Mouse (Mus musculus): Measurements from ENCODE around the gene Ak7. TPM values are rescaled to one million over a fixed set of nuclear protein-coding genes. Genes with fewer than 3 reads are reported as not detected.
A peak's percentile ranks its signal among the peaks of the same experiment; 100 is the strongest.

Ak7 gene
- polyA plus RNA-seq, 1 experiment from 2014 or later = 2.0 TPM

GRCm38 (mm10) chr12:105761629-105762028 is 55.9 kb downstream of the Ak7 start:
- H3K9ac ChIP-seq (replicated peaks) = no peak overlapping the region
- WGBS = 86% methylated on average over 3 of the region's 3 CpGs
- H3K36me3 ChIP-seq = no peaks in the 10 kb centered on the region
- H3K4me1 ChIP-seq = no peaks in the 10 kb centered on the region
- ATAC-seq (replicated peaks) = no peak
- H3K9me3 ChIP-seq = no peaks in the 10 kb centered on the region
- H3K4me3 ChIP-seq = no peak overlapping the region
- H3K4me2 ChIP-seq (replicated peaks) = no peak overlapping the region
- H3K27me3 ChIP-seq = no peaks in the 10 kb centered on the region
- no peak overlapping the region for H3K27ac ChIP-seq (replicated peaks)

GRCm38 (mm10) chr12:105769700-105770099 is 63.9 kb downstream of the Ak7 start:
- Histone ChIP-seq H3K4me1 (no peaks in the 10 kb centered on the region), H3K9ac (replicated peaks) (no peak overlapping the region), H3K27me3 (no peaks in the 10 kb centered on the region), H3K27ac (replicated peaks) (no peak overlapping the region), H3K36me3 (no peaks in the 10 kb centered on the region), H3K4me2 (replicated peaks) (no peak overlapping the region), H3K9me3 (no peaks in the 10 kb centered on the region), H3K4me3 (no peak overlapping the region)
- WGBS = 79% methylated on average over 10 of the region's 10 CpGs
- ATAC-seq (replicated peaks) = no peak

DNA sequence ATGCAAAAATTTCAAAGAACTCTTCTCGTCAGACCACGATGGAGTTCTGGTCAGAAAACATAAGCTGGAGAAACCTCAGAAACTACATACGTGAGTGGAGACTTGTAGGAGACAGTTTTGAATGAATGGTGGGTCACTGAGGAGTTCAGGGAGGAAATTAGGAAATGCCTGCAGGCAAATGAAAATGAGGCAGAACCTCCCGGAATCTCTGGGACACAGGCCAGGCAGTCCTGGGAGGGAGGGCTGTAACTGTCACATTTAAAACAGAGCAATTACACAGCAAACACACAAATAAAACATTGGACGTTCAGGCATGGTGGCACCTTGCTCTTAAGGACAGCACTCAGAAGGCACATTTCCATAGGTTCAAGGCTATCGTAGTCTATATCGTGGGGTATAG is 69.1 kb downstream of the Ak7 start:
- Histone ChIP-seq H3K9me3 (no peaks in the 10 kb centered on the region), H3K4me3 (no peak overlapping the region), H3K4me1 (no peaks in the 10 kb centered on the region), H3K9ac (replicated peaks) (no peak overlapping the region), H3K36me3 (no peaks in the 10 kb centered on the region), H3K27ac (replicated peaks) (no peak overlapping the region), H3K4me2 (replicated peaks) (no peak overlapping the region), H3K27me3 (no peaks in the 10 kb centered on the region)
- 67% methylated on average over 7 of the region's 7 CpGs for WGBS
- no peak for ATAC-seq (replicated peaks)

DNA sequence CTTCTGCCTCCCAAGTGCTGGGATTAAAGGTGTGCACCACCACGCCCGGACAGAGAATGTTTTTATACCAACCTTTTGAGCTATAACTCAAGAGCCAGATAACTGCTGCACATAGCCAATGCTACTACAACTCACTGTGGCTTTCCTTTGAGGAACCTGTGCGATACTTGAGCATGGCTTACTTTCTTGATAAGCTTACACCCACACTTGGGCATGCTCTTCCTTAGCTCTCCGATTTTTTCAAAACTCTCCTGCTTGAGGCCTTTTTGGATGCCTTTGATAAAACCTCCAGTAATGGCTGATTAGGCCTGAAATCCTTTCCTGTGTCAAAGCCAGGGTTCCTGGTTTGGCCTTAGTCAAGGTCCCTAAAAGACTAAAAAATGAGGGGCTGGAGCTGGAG is 71.9 kb downstream of the Ak7 start:
- H3K4me3 ChIP-seq = no peak overlapping the region
- H3K27me3 ChIP-seq = no peaks in the 10 kb centered on the region
- H3K36me3 ChIP-seq = no peaks in the 10 kb centered on the region
- no peak for ATAC-seq (replicated peaks)
- no peak overlapping the region for H3K9ac ChIP-seq (replicated peaks)
- no peaks in the 10 kb centered on the region for H3K9me3 ChIP-seq
- H3K27ac ChIP-seq (replicated peaks) = no peak overlapping the region
- WGBS = 91% methylated on average over 4 of the region's 4 CpGs
- no peak overlapping the region for H3K4me2 ChIP-seq (replicated peaks)
- no peaks in the 10 kb centered on the region for H3K4me1 ChIP-seq

DNA sequence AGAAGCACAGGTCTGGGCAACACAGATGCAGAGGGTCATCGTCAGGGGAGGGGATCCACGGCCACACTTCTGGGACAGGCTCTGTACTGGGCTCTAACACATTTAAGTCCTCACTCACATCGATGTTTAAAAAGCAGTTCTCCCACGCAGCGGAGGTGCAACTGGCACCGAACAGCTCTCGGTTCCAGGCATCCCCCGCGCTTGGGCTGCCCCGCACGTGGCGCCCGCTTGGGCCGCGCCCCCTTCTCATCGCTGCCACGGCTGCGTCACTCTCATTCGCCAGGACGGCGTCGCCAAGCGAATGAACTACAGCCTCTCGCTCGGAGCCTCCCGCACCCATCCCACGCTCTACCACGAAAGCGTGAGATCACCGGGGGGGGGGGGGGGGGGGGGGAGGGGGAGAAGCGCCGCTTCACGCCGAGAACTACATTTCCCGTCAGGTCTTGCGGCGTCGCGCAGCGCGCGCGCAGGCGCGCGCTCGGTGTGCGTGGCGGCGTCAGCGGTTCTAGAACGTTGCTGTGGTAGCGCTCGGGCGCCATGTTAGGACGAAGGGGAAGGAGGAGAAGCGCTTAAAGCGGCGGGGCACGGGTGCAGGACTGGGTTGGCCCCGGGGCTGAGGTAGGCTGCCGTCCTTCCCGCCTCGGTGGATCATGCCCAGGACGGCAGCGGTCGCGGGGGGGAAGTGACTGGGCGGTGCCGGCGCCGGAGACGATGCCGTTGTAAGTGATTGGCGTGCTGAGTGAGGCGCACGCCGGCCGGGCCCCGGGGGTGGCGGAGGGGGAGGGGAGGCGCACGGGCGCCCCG is 78.6 kb downstream of the Ak7 start, which contains the start of gene Papola:
Gene Papola (plus strand): TSS at position 499 of the 804 bp plus-strand sequence.
- ATAC-seq (replicated peaks) = peak; percentile 98
- peak within 1 kb of the TSS; percentile 96 for H3K27ac ChIP-seq (replicated peaks)
- no peaks in the 10 kb centered on the region for H3K36me3 ChIP-seq
- no peaks in the 10 kb centered on the region for H3K9me3 ChIP-seq
- H3K27me3 ChIP-seq = no peaks in the 10 kb centered on the region
- peak within 1 kb of the TSS; percentile 86 for H3K4me3 ChIP-seq
- peak within 1 kb of the TSS; percentile 84 for H3K9ac ChIP-seq (replicated peaks)
- H3K4me1 ChIP-seq = peaks cover 23% of the 10 kb centered on the region
- under 1% methylated on average over 65 of the region's 85 CpGs for WGBS
- peak within 1 kb of the TSS; percentile 73 for H3K4me2 ChIP-seq (replicated peaks)

DNA sequence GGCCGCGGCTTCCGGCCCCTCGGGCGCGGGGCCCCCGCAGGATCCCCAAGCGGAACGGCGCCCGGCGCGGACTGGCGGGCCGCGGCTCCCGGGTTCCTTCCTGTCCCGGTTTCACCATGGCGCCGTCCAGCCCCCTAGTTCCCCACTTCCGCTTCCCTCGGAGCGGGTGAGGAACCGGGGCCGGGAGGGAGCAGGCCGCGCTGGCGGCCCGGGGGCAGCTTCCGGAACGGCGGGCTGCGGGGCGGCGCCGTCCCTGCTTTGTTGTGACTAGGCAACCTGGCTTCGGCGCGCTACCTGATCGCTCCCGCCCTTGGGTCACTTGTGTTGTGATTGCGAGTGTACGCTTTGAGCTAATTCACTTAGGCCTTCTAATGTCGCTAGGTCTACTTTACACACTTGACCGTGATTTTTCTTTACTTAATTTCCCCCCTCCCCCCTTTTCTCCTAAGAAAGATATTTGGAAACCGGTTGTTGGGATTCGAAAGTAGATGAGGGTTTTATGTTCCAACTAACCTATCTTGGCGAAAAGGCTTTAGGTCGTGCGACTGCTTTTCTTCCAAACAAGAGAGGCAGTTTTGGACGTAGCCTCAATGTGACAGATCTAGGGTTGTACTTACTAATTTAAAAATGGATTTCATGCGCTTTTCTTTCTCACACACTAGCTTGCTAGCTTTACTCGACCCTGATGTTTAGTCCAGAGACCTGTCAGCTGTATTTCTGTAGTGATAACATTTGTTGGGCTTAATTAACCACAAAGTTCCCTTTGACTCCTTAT is 79.4 kb downstream of the Ak7 start:
- Histone ChIP-seq H3K27ac (replicated peaks) (peak overlapping the region; percentile 96), H3K9me3 (no peaks in the 10 kb centered on the region), H3K27me3 (no peaks in the 10 kb centered on the region), H3K36me3 (no peaks in the 10 kb centered on the region), H3K4me3 (peak overlapping the region; percentile 86), H3K9ac (replicated peaks) (peak overlapping the region; percentile 84), H3K4me1 (peaks cover 23% of the 10 kb centered on the region), H3K4me2 (replicated peaks) (peak overlapping the region; percentile 73)
- under 1% methylated on average over 44 of the region's 53 CpGs for whole genome bisulfite sequencing
- ATAC-seq (replicated peaks) = peak; percentile 66

DNA sequence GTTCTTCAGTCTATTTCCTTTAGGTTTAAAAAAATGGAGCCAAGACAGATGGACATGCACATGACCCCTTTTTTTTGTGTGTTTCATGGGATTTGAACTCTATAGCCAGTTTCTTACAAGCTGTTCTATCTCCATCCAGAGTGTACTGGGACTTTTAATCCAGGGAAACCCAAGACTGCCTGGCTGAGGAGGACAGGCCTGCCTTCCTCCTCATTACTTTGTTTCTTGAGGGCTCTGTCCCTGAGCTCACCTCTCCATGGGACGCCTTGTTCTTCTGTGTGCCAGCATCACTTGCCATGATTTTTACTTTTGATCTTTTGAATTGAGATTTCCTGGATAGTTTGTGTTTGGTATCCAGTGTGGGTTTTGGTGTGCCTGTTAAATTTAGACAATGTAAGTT is 80.3 kb downstream of the Ak7 start:
- no peak overlapping the region for H3K27ac ChIP-seq (replicated peaks)
- 79% methylated on average over 1 of the region's 1 CpGs for WGBS
- H3K36me3 ChIP-seq = no peaks in the 10 kb centered on the region
- peak overlapping the region; percentile 73 for H3K4me2 ChIP-seq (replicated peaks)
- no peak for ATAC-seq (replicated peaks)
- H3K9me3 ChIP-seq = no peaks in the 10 kb centered on the region
- no peaks in the 10 kb centered on the region for H3K27me3 ChIP-seq
- H3K9ac ChIP-seq (replicated peaks) = peak overlapping the region; percentile 84
- H3K4me1 ChIP-seq = peaks cover 23% of the 10 kb centered on the region
- H3K4me3 ChIP-seq = peak overlapping the region; percentile 86

DNA sequence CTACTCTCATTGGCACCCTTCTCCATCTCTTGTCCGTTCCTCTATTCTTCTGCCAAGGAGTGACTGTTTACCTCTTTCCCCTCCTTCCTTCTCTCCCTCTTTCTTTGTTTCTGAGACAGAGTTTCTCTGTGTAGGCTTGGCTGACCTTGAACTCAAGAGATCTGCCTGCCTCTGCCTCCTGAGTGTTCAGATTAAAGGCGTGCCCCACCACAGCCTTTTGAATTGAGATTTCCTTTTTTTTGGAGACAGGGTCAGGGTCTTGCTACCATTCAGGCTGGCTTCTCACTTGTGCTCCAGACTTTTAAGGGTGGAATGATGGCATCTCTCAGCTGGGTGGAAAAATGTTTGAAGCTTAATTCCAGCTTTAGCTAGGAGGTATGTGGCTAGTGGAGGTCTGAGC is 81.8 kb downstream of the Ak7 start:
- H3K27me3 ChIP-seq = no peaks in the 10 kb centered on the region

GRCm38 (mm10) chr12:105789885-105790284 is 84.1 kb downstream of the Ak7 start:
- no peak for ATAC-seq (replicated peaks)
- H3K27ac ChIP-seq (replicated peaks) = no peak overlapping the region
- WGBS = 90% methylated on average over 6 of the region's 6 CpGs

More for the DNA sequence above, 81.8 kb downstream of the Ak7 start:
- Histone ChIP-seq H3K4me3 (no peak overlapping the region), H3K4me2 (replicated peaks) (no peak overlapping the region), H3K36me3 (no peaks in the 10 kb centered on the region), H3K27ac (replicated peaks) (no peak overlapping the region), H3K9me3 (no peaks in the 10 kb centered on the region), H3K9ac (replicated peaks) (no peak overlapping the region), H3K4me1 (peaks cover 23% of the 10 kb centered on the region)
- WGBS = 100% methylated on average over 2 of the region's 2 CpGs
- no peak for ATAC-seq (replicated peaks)

DNA sequence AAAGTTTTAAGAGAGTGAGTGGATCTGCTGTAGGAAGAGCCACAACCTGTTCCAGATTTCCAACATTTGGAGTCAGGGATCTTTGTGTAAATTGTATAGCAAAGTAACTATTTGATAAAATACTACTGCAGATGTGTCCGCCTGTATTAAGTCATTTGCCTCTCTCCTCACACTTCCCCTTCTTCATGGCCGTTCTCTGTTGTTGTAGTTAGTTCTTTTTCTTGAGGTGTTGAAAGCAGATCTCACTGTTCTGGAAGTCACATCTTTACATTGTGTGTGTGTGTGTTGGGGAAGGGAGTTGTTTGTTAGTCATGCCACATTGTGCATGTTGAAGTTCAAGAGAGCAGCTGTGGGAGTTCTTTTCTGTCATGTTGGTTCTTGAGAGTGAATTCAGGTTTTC is 89.1 kb downstream of the Ak7 start:
- no peak overlapping the region for H3K27ac ChIP-seq (replicated peaks)
- 0 out of 2 replicates have a peak, but pooled peaks cover 3% of the 10 kb centered on the region for H3K4me1 ChIP-seq
- H3K36me3 ChIP-seq = peaks cover 9% of the 10 kb centered on the region; the same call in 1 of the 2 replicates
- no peak overlapping the region for H3K4me2 ChIP-seq (replicated peaks)
- WGBS = 92% methylated on average over 2 of the region's 2 CpGs
- no peaks in the 10 kb centered on the region for H3K9me3 ChIP-seq
- H3K27me3 ChIP-seq = no peaks in the 10 kb centered on the region
- H3K4me3 ChIP-seq = no peak overlapping the region
- H3K9ac ChIP-seq (replicated peaks) = no peak overlapping the region
- no peak for ATAC-seq (replicated peaks)

More at GRCm38 (mm10) chr12:105789885-105790284, 84.1 kb downstream of the Ak7 start:
- no peak overlapping the region for H3K4me2 ChIP-seq (replicated peaks)
- no peak overlapping the region for H3K4me3 ChIP-seq
- peaks cover 19% of the 10 kb centered on the region for H3K4me1 ChIP-seq
- no peaks in the 10 kb centered on the region for H3K27me3 ChIP-seq
- no peak overlapping the region for H3K9ac ChIP-seq (replicated peaks)
- H3K36me3 ChIP-seq = 0 out of 2 replicates have a peak, but pooled peaks cover under 1% of the 10 kb centered on the region
- no peaks in the 10 kb centered on the region for H3K9me3 ChIP-seq

GRCm38 (mm10) chr12:105798001-105798400 is 92.2 kb downstream of the Ak7 start:
- no peak overlapping the region for H3K4me2 ChIP-seq (replicated peaks)
- no peak for ATAC-seq (replicated peaks)

DNA sequence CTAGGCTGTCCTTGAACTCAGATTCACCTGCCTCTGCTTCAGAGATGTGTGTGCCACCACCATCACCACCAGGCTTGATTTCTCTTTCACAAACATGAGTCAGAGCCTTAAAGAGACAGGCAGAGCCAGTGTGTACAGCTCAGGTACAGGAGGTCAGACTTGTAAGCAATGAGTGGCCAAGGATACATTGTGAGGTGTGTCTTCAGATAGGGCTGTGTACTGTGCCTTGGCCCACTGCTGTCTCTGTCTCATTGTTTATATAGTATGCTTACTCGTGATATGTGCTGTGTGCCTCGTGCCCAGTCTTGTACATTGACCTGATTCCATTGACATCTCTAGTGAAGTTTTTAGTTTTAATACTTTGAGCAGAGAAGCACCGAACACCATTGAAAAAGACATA is 100.0 kb downstream of the Ak7 start:
- no peaks in the 10 kb centered on the region for H3K9me3 ChIP-seq
- 95% methylated on average over 3 of the region's 3 CpGs for WGBS
- H3K27ac ChIP-seq (replicated peaks) = no peak overlapping the region
- no peak overlapping the region for H3K9ac ChIP-seq (replicated peaks)
- H3K36me3 ChIP-seq = peaks cover 49% of the 10 kb centered on the region
- no peaks in the 10 kb centered on the region for H3K4me1 ChIP-seq
- H3K4me3 ChIP-seq = no peak overlapping the region
- H3K4me2 ChIP-seq (replicated peaks) = no peak overlapping the region
- no peak for ATAC-seq (replicated peaks)
- no peaks in the 10 kb centered on the region for H3K27me3 ChIP-seq

More at GRCm38 (mm10) chr12:105798001-105798400, 92.2 kb downstream of the Ak7 start:
- no peak overlapping the region for H3K4me3 ChIP-seq
- H3K27me3 ChIP-seq = no peaks in the 10 kb centered on the region
- H3K9ac ChIP-seq (replicated peaks) = no peak overlapping the region
- H3K9me3 ChIP-seq = no peaks in the 10 kb centered on the region
- H3K36me3 ChIP-seq = peaks cover 24% of the 10 kb centered on the region; the same call in 1 of the 2 replicates
- 0 out of 2 replicates have a peak, but pooled peaks cover 3% of the 10 kb centered on the region for H3K4me1 ChIP-seq
- no peak overlapping the region for H3K27ac ChIP-seq (replicated peaks)
